Mouse (Mus musculus) splenic B cell, adult 2 months (primary cell): Measurements from ENCODE around the gene Sned1.
A peak's percentile ranks its signal among the peaks of the same experiment; 100 is the strongest.

Source experiments
- DNase-seq: peaks from one replicate; pipeline ENCODE4 v3.0.0-alpha.2; 2011; ENCODE audit warnings: low read depth, low spot score
- H3K27me3 ChIP-seq: 2 replicates; pipeline ENCODE4 v1.6.1; 2012; ENCODE audit warnings: mild to moderate bottlenecking, low read length, moderate library complexity, mixed read lengths; ENCODE audit not compliant: control insufficient read depth, poor library complexity, insufficient read depth, severe bottlenecking
- H3K36me3 ChIP-seq: 2 replicates; pipeline ENCODE4 v1.6.1; 2012; ENCODE audit warnings: mild to moderate bottlenecking, low read length, moderate library complexity, mixed read lengths; ENCODE audit not compliant: control insufficient read depth, poor library complexity, insufficient read depth, severe bottlenecking

Gene Sned1

GRCm38 (mm10) chr1:93326446-93326845, 90.8 kb downstream of the Sned1 start:
- Histone ChIP-seq H3K27me3 (no peaks in the 10 kb centered on the region), H3K36me3 (no peaks in the 10 kb centered on the region)
- no peak for DNase-seq

GRCm38 (mm10) chr1:93334621-93335020, 99.0 kb downstream of the Sned1 start:
- H3K36me3 ChIP-seq = no peaks in the 10 kb centered on the region
- no peak for DNase-seq
- H3K27me3 ChIP-seq = no peaks in the 10 kb centered on the region

GRCm38 (mm10) chr1:93342648-93343503, 107.2 kb downstream of the Sned1 start, which contains the start of the genes Ppp1r7 and Pask:
Gene Ppp1r7 (plus strand): TSS chr1:93342854.
Gene Pask (minus strand): TSS chr1:93343482.
- Histone ChIP-seq H3K36me3 (no peaks in the 10 kb centered on the region), H3K27me3 (no peaks in the 10 kb centered on the region)
- DNase-seq = peak; percentile 97

GRCm38 (mm10) chr1:93343504-93344047, 107.9 kb downstream of the Sned1 start:
- peak; percentile 95 for DNase-seq
- Histone ChIP-seq H3K36me3 (no peaks in the 10 kb centered on the region), H3K27me3 (no peaks in the 10 kb centered on the region)

GRCm38 (mm10) chr1:93347176-93347575, 111.5 kb downstream of the Sned1 start:
- Histone ChIP-seq H3K27me3 (no peaks in the 10 kb centered on the region), H3K36me3 (peaks cover 4% of the 10 kb centered on the region; the same call in 1 of the 2 replicates)
- DNase-seq = no peak

- no peaks in the 10 kb centered on the region for H3K27me3 ChIP-seq
- H3K36me3 ChIP-seq = peaks cover 9% of the 10 kb centered on the region; the same call in 1 of the 2 replicates
- DNase-seq = no peak
Observed at GRCm38 (mm10) chr1:93349701-93350100, 114.1 kb downstream of the Sned1 start.
